Mouse (Mus musculus): ENCODE data around the gene LTO1.

GRCm38 (mm10) chr7:144933796-144934195 is 18.9 kb downstream of the LTO1 start:
- no peak for TF ChIP-seq CTCF (IDR thresholded peaks at IDR 0.05; ENCODE audit: borderline replicate concordance, insufficient read depth, low read length)
- no peak for TF ChIP-seq POLR2A (IDR thresholded peaks at IDR 0.05; ENCODE audit: low read depth, low read length)

Data from embryonic fibroblast, embryonic 13.5 days (primary cell).